Mouse (Mus musculus) v-Abl transformed pro-B cells (cell line): Measurements from ENCODE around the gene Prpf3.

Experiments
- in situ Hi-C, 2 experiments: fragments of 400-800 bp; cut with MboI; formaldehyde crosslinking; loops; one replicate each; pipeline ENCODE4 v1.15.1; 2025; ENCODE audit not compliant: unreplicated experiment in 2 of 2

The Prpf3 gene

DNA sequence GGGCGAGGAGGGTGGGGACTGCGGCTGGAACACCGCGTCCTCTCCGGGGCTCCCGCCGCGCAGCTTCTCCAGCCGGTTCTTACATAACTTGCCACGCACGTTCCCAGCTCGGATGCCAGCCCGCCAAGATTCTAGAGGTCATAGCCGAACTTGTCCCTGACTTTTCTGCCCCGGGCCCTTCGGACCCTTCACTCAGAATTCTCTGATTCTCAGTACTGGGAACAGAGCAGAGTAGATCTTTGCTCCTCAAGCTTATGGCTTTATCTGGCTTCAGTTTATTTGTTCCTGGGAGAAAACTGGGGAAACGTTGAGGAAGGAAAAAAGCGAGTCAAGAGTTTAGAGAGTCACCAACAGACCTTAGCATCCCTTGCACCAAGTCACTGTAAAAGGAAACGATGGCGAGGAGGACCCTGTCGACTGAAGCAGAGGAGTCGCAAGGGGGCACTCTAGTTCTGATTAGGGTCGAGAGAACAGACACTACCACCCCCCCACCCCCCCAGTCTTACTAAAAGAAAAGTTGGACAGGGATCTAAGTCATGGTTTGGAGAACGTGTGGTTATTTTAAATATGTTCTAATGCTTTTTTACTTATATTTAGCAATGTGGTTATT, 27.2 kb upstream of the Prpf3 start:
- in situ Hi-C loops, result loop anchor here (5.0 to 10.0 kb wide), 2 partner anchors 79 to 172 kb away; partner anchors contain the start of gene Vps45 (in 1 of the 2)

DNA sequence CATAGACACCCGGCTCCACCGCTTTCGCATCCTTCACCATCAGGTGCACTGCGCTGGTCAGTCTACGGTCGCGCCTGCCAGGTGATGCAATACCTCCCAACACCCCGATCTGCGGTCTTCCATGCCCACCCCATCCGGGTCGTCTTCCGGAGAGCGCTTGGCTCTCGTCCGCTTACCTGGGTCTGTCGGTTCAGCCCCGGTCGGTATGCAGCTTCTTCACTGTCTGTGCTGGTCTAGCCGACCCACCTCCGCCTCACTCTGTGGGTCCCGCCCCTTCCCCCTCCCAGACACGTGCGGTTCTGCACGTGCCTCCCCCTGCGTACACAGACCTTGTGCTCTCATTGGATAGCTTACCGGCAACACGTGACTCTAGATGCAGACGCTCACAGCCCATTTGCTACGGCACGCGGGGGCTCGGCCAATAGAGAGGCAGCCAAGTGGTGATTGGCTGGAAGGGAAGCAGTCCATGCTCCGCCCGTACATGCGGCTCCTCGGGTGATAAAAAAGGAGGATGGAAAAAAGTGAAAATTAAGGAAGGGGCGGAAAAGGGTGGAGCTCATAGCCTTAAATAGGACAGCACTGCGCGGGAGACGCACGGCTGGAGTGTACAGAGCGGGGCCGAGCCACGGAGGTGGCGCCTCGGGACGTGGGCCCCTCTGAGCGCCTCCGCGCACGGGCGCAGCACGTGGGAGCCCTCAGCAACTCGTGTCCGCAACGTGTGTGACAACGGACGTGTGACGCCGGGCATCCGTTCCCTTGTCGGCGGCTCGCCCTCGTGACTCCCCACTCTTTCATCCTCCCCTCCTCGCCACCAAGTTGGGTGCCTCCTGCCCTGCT, 26.5 kb upstream of the Prpf3 start, which contains the start of gene Ciart:
TSS of gene Ciart (minus strand) at position 273 of the 837 bp plus-strand sequence.
- in situ Hi-C loops, result loop anchor here (5.0 to 10.0 kb wide), 2 partner anchors 80 to 173 kb away; partner anchors contain the start of gene Vps45 (in 1 of the 2)

DNA sequence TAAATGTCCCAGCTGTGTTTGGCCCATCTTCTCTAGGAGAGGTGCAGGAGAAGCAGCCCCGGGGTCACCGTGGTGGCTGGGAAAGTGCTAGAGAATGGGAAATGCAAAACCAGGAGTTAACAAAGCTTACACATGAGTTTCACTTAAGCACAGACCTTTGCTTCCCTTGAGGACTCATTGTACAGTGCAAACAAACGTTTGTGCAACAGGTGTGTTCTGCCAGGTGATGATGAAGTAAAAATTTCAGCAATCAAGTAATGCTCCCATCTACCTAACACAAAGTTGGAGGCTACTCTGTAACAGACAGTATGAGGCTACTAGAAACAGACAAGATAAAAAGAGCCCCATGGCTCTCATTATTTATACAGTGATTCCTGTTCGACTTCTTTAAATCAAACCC, 23.4 kb upstream of the Prpf3 start:
- in situ Hi-C loops, result no loop called here

DNA sequence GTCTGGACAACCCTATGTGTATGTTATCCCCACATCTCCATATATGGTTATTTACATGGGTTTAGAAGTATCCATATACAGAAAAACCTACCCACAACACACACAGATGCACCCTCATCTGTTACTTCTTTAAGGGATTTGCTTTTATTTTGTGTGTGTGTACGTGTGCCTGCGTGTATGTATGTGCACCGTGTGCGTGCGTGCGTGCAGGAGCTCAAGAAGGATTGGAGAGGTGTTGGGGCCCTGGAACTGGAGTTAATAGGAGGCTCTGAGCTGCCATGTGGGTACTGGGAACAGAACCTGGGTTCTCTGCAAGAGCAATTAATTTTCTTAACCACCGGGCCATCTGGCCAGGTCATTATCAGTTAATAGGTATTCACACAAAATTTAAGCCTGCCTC, 16.4 kb upstream of the Prpf3 start:
- in situ Hi-C loops, result loop anchor here in 1 of 2 experiments (5.0 kb wide), 1 partner anchor 185 kb away; the partner anchor contains the start of gene Vps45

DNA sequence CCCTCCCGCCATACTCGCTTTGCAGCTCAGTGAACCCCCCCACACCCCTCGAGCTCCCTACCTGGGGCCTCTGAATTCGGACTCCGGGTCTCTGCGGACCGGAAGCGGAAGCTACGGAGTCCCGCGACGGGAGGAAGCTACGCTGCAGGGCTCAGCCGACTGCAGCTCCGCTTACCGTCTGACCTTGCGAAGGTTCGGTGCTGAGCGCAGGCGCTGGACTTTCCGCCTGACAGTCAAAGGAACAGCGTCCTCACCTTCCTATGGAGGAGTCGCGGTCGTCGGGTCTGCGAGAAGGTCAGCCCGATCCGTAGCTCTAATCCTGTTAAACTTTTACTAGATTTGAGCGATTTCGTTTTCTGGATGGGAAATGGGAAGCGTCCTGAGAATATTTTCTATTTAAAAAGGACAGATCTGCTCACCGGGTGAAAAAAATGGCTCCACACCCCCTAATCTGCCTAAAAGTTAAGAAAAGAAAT, 15.7 kb upstream of the Prpf3 start, which contains the start of gene Mrps21:
TSS of gene Mrps21 (minus strand) at position 128 of the 476 bp plus-strand sequence.
- in situ Hi-C loops, result loop anchor here in 1 of 2 experiments (5.0 kb wide), 1 partner anchor 186 kb away; the partner anchor contains the start of gene Vps45

DNA sequence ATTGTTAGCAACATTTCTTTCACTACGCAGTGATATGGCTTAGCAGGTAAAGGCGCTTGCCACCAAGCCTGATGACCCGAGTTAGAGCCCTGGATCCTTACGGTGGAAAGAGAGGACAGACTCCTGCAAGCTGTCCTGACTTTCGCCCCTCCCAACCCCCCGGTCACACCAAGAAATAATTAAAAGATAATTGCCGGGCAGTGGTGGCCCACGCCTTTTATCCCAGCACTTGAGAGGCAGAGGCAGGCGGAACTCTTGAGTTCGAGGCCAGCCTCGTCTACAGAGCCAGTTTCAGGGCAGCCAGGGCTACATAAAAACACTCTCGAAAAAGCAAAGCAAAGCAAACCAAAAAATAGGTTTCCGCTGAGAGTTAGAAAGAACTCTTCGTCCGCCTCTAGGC, 15.3 kb upstream of the Prpf3 start:
- in situ Hi-C loops, result loop anchor here in 1 of 2 experiments (5.0 kb wide), 1 partner anchor 186 kb away; the partner anchor contains the start of gene Vps45

DNA sequence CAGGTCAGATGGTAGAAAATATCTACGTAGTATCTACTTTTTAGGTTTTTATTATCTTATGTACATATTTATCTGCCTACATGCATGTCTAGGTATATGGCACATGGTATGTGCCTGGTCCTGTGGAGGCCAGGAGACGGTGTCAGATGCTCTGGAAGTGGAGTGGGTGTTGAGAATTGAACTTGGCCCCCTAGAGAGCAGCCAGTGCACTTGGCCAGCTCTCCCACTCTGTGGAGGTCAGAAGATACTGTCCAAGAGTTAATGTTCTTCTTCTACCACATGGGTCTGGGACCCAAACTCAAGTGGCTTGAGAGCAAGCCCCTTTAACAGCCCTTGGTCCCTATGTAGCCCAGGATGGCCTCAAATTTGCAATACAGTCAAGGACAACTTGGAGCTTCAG, 11.7 kb upstream of the Prpf3 start:
- in situ Hi-C loops, result loop anchor here (5.0 to 10.0 kb wide), 2 partner anchors 40 to 47 kb away; no protein-coding TSS in a partner anchor

DNA sequence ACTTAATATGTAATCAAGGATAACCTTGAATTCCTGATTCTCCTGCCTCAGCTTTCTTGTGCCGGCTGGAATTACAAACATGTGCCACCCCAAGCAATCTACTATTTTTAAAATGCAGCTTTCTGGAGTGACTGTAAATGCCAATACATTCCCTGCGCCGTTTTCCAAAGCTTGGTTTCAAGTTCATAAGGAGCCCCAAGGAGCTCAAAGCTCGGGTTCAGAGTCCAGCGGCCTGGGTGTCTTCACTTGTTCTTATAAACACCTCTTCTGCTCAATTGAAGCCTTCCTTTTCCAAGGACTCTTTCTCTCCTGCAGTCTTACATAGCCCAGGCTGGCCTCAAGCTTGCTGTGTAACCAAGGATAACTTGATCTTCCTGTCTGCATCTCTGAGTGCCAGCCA, 10.4 kb upstream of the Prpf3 start:
- in situ Hi-C loops, result loop anchor here (5.0 to 10.0 kb wide), 2 partner anchors 41 to 49 kb away; no protein-coding TSS in a partner anchor

DNA sequence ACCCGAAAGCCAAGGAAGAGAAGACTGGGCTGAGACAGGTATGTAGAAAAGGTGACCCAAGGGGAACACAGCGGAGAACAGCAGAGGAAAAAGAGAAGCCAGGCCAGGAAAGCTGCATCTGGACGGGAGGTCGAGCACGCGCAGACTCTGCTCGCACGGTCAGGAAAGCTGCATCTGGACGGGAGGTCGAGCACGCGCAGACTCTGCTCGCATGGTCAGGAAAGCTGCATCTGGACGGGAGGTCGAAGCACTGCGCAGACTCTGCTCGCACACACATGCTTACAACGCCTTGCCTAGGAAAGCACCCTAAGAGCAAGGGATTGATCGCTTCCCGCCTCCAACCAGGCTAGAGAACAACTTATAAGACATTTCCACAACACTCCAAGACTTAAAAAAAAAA, 9.9 kb upstream of the Prpf3 start:
- in situ Hi-C loops, result loop anchor here (5.0 to 10.0 kb wide), 2 partner anchors 42 to 49 kb away; no protein-coding TSS in a partner anchor

DNA sequence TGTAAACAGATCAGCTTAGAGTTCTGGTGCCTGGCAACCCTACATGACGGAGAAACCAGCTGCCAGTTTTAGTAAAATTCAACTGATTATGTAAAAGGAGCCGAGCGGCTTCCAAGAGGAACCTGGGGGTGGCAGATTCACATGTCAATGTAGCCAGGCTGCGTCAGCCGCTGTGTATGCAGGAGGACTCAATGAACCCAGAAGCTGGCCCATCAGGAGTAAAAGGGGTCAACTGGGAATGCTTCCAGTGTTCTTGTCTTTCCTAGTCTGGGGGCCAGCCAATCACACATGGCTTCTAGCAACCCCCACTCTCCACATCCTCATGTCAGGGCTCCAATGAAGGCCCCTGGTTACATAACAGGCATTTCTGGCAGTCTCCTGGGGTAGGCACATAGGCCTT, 9.4 kb upstream of the Prpf3 start:
- in situ Hi-C loops, result loop anchor here (5.0 to 10.0 kb wide), 2 partner anchors 42 to 50 kb away; no protein-coding TSS in a partner anchor

DNA sequence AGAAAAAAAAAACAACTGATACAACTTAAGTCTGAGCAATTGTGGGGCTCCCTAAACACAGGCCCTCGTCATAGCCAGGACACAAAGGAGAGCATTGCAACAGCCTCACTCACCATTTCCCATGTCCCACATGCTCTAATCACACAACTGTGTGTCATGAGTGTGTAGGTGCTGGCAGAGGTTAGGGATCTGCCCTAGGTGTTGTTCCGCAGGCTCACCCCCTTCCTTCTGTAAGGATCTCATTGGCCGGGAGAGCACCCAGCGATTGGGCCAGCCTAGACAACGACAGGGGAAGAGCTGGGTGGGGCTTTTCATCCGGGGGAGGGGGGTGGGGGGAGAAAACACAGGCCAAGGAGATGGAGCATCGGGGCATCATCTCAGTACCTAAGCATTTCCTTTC, 7.9 kb upstream of the Prpf3 start:
- in situ Hi-C loops, result loop anchor here in 1 of 2 experiments (5.0 to 10.0 kb wide), 2 partner anchors 51 to 99 kb away; no protein-coding TSS in a partner anchor

DNA sequence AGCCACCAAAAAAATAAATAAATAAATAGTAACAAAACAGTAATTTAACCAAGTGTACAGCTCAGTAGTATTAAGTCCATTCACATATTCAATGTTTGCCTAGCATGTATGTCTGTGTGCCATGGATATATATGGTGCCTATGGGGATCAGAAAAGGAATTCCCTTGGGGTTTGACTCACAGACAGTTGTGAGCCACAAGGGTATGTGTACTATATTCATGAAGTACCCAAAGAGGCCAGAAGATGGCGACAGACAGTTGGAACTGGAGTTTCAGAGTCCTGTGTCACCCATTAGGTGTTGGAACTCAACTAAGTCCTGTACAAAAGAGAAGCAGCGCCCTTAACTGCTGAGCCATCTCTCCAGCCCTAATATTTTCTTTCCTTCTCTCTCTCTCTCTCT, 6.1 kb upstream of the Prpf3 start:
- in situ Hi-C loops, result loop anchor here in 1 of 2 experiments (5.0 to 10.0 kb wide), 2 partner anchors 53 to 101 kb away; no protein-coding TSS in a partner anchor

DNA sequence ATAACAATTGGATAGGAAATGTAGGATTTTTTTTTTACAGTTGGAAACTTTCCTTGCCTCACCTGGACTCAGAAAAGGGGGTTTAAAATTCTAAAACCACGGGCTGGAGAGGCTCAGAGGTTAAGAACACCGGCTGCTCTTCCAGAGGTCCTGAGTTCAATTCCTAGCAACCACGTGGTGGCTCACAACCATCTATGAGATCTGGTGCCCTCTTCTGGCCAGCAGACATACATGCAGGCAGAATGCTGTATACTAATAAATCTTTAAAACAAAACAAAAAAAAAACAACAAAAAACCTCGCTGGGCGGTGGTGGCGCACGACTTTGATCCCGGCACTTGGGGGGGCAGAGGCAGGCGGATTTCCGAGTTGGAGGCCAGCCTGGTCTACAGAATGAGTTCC, 5.5 kb upstream of the Prpf3 start:
- in situ Hi-C loops, result loop anchor here in 1 of 2 experiments (5.0 to 10.0 kb wide), 2 partner anchors 54 to 101 kb away; no protein-coding TSS in a partner anchor

DNA sequence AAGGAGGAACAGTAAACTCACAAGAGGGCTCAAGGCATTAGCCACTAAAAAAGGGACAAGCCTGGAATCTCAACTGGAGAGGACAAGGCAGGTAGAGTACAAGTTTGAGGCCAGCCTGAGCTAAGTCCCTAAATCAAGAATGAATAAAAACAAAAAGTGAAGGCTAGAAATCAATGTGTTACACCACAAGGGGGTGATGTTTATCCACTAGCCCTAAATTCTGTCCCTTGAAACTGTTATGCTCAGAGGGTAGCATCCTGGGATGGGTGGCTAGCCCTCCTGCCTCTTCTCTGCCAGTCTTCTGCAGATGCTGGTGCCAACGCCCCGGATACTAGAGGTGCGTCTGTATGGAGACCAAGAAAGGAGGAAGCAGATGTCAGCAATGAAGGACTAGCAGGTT, 4.6 kb upstream of the Prpf3 start:
- in situ Hi-C loops, result loop anchor here in 1 of 2 experiments (5.0 to 10.0 kb wide), 2 partner anchors 54 to 102 kb away; no protein-coding TSS in a partner anchor

DNA sequence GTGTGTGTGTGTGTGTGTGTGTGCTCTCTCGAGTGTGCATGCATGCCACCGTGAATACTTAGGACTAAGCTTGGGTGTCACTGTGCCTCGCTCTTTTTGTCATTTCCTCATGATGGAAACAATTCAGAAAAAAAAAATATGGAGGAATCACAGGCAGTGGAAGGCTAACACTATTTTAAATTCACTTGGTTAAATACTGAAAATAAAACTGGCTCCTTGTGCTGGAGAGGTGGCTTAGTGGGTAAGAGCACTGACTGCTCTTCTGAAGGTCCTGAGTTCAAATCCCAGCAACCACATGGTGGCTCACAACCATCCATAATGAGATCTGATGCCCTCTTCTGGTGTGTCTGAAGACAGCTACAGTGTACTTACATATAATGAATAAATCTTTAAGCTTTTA, 2.6 kb upstream of the Prpf3 start:
- in situ Hi-C loops, result loop anchor here in 1 of 2 experiments (5.0 kb wide), 1 partner anchor 104 kb away; no protein-coding TSS in a partner anchor

DNA sequence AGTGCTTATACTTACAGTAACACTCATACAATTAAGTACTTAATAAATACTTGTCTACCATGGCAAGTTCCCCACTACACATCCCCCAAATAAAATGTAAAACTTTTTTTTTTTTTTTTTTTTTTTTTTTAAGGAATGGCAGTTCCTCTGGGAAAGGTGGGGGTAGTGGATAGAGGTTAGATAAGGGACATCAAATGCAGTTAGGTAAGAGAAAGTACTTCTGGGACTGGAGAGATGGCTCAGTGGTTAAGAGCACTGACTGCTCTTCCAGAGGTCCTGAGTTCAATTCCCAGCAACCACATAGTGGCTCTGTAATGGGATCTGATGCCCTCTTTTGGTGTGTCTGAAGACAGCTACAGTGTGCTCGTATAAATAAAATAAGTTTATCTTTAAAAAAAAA, 1.4 kb upstream of the Prpf3 start:
- in situ Hi-C loops, result loop anchor here in 1 of 2 experiments (5.0 kb wide), 1 partner anchor 105 kb away; no protein-coding TSS in a partner anchor

DNA sequence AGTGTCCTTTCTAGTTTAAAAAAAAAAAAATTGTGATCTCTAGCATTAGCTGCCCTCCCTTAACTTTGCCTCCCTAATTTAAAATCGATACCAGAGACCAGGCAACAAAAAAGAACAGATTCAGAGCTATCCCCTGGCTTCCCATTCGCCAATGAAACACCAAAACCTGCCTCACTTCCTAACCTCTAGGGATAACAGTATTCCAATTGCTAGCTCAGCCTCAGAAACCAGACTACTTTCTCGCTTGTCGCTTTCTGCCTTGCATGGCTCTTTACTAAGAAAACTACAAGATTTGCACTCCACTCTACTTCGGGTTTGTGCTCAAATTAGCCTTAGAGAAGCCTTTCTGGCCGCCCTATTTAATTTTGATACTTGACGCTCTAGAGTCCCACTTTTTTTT, 430 bp upstream of the Prpf3 start:
- in situ Hi-C loops, result loop anchor here in 1 of 2 experiments (5.0 kb wide), 1 partner anchor 106 kb away; no protein-coding TSS in a partner anchor

DNA sequence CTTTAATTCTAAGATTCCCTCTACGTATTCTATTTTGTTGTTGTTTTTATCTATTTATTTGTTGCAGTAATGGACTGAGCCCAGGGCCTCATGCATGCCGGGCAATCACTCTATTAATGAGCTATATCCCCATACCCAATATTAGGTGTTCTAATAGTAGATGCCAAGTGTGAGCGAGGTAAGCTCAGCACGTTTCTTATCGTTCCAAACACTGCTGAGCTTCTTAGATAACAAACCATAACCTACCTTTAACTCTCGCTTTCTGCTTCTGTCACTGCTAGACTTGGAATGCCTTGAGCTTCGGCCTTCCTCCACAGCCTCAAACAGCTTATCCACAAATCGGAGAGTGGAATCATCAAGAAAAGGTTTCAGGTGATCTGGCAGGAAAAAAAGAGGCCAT, 4.4 kb downstream of the Prpf3 start:
- in situ Hi-C loops, result loop anchor here in 1 of 2 experiments (5.0 kb wide), 1 partner anchor 344 kb away; no protein-coding TSS in a partner anchor

DNA sequence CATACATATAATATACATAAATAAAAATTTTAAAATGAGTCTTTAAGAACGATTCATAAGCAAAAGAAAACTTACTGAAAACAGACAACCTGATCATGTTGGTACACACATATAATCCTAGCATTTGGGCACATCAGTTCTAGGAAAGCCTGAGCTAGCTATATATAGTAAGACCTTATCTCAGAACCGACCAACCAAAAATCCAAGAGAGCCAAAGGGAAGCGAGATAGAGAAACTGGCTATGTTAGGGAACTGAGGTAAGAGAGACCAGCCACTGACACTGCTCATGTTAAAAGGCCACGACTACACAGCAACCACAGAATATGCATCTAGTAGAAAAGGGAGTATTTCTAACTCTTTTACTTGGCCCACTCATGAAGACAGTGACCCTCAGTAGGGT, 5.1 kb downstream of the Prpf3 start:
- in situ Hi-C loops, result loop anchor here in 1 of 2 experiments (5.0 kb wide), 1 partner anchor 343 kb away; no protein-coding TSS in a partner anchor
